Mouse (Mus musculus) cerebellum, adult 18-20 months (tissue): ENCODE measurements around the gene Ift122.
"Not testable (repeated sequence)": the region's sequence is repeated elsewhere in the genome, so short reads cannot be mapped to it uniquely, and the experiment has no call there.

ENCODE experiments used
- DNase-seq, 2 experiments: peaks; one replicate each; pipeline ENCODE4 v3.0.0; 2021

Ift122 gene

GRCm38 (mm10) chr6:115846640-115847411, 6.4 kb upstream of the Ift122 start:
- DNase-seq, result peak; percentile 51 to 63

- no peak for DNase-seq
These were observed 4.5 kb upstream of the Ift122 start for GRCm38 (mm10) chr6:115848598-115849304.

DNA sequence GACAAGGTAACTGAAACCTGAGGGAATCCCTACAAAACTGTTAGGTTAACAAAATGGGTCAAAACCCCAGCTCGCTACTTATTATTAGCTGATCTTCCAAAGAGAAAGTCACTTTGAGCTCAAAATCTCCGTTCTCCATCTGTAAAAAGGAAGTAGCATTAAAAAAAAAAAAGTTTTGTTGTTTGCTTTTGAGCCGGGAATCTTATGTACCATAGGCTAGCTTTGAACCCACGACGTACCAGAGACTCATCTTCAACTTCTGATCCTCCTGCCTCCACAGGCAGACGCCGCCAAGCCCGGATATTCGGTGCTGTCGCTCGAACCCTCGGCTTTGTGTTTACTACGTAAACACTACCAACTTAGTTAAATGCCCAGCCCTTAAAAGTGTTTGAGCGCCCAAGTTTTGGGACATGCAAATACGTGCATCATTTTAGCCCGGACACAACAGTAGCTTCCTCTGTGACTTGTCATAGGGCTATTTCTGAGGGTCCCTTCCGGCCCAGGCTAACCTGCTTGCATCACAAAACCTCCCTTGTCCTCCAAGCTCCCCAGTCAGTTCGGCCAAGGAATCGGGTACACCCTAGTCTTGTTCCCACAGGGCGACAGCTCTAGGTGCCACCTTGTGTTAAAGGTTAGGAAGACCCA, 702 bp upstream of the Ift122 start:
- no peak for DNase-seq

DNA sequence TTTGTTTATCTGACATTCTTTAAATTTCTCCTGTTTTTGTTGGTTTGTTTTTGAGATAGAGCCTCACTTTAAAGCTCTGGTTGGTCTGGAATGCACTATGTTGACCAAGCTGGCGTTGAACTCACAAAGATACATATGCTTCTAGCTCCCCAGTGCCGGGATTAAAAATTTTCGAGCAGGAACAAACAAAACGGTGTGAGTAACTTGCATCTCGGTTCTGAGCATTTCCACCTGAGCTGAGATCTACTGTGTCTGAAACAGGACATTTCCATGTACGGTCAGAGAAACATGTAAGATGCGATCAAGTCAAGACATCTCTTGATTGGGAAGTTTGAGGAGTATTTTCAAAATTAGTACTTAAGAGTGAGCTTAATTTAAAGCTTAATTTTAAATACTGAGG, 715 bp downstream of the Ift122 start:
- DNase-seq, result no peak

DNA sequence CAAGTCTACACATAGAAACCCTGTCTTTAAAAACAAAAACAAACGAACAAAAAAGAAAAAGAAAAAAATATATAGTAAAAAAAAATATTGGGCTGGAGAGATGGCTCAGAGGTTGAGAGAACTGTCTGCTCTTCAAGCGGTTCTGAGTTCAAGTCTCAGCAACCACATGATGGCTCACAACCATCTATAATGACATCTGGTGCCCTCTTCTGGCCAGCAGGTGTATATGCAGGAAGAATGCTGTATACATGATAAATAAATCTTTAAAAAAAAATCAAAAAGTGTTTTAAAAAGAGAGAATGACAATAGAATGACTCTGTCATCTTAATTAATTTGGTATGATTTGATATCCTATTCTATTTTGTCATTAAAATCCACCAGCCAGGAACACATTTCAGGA, 1.2 kb downstream of the Ift122 start:
- DNase-seq, result peak in 1 of 2 experiments; percentile 32

DNA sequence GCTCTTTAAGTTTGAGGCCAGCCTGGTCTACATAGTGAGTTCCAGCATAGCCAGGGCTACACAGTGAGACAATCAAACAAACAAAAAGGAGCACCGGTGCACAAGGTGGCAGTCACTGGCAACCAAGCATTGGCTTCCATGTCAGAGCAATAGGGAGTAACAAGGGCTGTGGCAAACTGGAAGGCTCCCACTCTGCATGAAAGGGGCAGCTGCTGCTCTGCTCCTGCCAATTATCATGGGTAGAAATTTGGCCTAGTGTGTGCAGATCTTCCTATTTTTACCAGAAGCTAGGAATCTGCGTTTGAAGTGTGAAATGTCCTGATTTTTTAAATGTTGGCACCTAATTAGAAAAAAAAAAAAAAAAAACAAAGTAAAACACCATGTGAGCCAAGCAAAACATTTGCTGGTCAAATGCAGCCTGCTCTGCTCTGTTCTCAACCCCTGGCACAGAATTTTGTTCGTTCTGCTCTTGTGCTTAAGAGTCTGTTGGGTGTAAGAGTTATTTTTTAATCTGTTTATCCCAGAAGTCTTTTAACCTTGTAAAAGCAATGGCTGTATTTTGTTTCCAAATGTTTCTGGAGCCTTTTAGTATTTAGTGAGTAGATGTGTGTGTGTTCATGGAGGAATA, 2.6 kb downstream of the Ift122 start:
- no peak for DNase-seq

- no peak for DNase-seq
These were observed 3.1 kb downstream of the Ift122 start for GRCm38 (mm10) chr6:115856361-115856745.

GRCm38 (mm10) chr6:115859258-115859657, 6.0 kb downstream of the Ift122 start:
- DNase-seq, result no peak

GRCm38 (mm10) chr6:115860027-115860556, 6.8 kb downstream of the Ift122 start:
- no peak for DNase-seq

DNA sequence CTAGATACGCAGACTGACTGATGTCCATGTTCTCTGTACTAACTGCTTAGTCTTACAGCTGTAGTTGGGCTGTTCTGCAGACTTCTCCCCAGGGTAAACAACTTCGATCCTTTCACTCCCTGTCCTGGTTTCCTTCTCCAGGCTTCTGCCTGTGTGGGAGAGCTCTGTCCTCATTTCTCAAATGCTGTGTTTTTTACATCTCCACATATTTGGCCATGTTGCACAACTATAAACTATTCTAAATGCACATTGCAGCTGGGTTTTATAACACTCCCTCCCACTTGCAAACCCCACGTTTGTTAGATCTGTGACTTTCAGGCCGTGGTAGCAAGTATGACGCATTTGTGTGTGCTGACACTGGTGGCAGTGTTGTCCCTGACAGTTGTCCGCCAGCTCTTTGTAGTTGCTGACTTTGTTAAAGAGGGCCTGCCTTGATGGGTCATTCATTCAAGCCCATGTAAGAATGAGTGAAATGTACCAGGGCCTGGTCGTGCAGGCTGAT, 10.1 kb downstream of the Ift122 start:
- DNase-seq, result no peak

DNA sequence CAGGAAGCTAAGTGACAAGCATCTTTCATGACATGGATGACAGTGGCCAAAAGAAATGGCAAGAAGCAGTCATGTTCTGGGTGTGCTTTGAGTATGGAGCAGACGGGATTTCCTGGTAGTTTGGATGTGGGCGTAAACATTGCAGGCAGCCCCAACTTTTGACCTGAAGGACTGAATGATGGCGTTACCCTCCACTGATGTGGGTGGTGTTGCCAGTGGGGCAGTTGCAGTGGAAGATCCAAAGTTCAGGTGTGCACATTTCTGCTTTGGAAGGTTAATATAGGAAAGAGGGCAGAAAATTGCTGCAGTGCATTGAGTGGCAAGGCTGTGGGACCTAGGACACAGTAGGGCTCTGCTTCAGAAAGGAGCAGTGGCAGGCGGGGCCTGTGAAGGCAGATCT, 12.0 kb downstream of the Ift122 start:
- no peak for DNase-seq

GRCm38 (mm10) chr6:115867157-115867556, 13.9 kb downstream of the Ift122 start:
- not testable (repeated sequence) for DNase-seq

DNA sequence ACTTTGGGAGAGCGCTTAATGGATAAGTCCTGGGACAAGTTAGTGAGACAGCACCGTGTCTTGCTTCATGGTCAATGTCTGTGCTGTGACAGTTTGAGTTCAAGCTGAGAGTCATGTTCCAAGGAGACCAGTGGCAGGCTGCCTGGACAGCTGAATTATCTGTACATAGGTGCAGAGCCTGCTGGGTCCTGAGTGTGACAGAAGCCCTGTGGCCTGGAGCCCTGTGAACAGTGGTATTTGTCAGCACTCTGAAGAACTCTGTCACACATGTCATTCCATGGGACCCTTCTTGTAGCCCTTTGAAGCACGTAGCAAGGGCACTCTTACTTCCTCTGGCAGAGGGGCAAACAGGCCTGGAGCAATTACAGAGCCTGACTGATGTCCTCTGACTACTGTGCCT, 18.0 kb downstream of the Ift122 start:
- DNase-seq, result not testable (repeated sequence)

- DNase-seq, result no peak
These were observed 24.0 kb downstream of the Ift122 start for GRCm38 (mm10) chr6:115877239-115877638.

- no peak for DNase-seq
These were observed 25.4 kb downstream of the Ift122 start for GRCm38 (mm10) chr6:115878694-115879093.

- DNase-seq, result no peak
These were observed 26.5 kb downstream of the Ift122 start for GRCm38 (mm10) chr6:115879736-115880135.

DNA sequence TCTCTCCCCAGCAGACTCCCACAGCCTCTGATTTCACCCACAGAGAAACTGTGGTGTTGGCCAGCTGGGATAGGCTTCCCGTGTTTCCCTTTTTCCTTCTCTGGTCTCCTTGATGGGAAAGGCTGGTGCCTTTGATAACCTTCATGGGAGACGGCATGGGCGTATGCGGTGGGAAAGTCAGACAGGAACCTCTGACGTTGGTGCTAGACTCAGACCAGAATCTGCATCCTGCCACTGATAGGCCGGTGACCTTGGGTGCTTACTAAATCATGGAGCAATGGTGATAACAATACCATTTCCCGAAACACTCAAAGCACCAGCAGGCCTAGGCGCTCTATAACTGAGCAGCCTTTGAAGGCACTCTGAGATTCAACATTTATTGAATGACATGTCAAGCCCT, 27.5 kb downstream of the Ift122 start:
- no peak for DNase-seq

- no peak for DNase-seq
These were observed 30.7 kb downstream of the Ift122 start for GRCm38 (mm10) chr6:115884018-115884417.

DNA sequence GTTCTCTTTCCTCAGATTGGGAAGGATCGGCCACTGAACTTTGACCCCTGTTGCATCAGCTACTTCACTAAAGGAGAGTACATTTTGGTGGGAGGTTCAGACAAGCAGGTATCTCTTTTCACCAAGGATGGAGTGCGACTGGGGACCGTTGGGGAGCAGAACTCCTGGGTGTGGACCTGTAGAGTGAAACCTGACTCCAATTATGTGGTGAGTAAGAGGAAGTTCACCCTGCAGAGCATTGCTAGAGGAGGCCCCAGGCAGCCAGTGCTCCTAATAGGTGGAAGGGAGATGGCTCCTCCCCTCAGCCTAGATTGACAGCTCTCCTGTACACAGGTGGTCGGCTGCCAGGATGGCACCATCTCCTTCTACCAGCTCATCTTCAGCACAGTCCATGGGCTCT, 33.6 kb downstream of the Ift122 start:
- no peak for DNase-seq

GRCm38 (mm10) chr6:115888296-115888695, 35.0 kb downstream of the Ift122 start:
- DNase-seq, result no peak

DNA sequence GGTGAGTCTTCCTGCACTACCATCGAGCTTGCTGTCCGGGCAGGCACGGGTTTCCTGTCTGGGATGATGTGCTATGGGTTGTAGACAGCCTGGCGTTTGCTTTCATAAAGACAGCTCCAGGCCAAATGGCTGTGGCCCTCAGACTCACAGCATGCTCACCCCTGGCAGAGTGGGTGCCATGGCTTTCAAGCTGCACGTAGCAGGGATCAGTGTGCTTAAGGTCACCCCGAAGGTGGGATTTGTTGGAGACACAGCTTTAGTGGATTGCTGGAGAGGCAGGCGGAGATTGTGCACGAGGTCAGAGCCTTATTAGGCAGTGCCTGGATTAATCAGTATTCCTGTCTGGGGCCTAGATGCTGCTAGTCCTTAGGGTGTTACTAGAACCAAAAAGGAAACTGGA, 37.3 kb downstream of the Ift122 start:
- DNase-seq, result no peak

DNA sequence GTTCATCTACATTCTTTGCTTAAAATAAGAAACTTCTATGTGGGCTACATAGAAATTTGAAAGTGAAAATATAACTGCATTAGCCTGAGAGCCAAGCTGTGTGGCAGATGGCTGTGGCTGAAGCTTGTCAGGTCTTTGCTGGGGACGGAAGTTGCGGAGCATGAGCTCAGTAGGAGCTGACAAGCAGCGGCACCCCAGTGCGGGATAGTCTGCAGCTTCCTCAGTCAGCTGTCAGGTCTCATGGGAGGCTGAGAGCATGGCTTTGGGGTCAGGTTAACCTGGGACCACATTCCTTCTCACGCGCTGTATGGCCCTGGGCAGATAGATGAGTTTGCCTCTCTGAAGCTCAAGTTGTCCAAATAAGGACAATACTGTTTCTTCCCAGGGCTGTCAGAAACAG, 37.8 kb downstream of the Ift122 start:
- DNase-seq, result peak in 1 of 2 experiments; percentile 39

- peak; percentile 50 to 61 for DNase-seq
These were observed 38.3 kb downstream of the Ift122 start for GRCm38 (mm10) chr6:115891497-115892061.
